15 mouse cellular contexts compared by ENCODE assay signal in genomic region chr3:58487121-58487520, GRCm38 (mm10). TPM values are rescaled to one million over a fixed set of nuclear protein-coding genes. Genes with fewer than 3 reads are reported as not detected.
DNase-seq lines count a peak whose midpoint lies in the region; ATAC-seq and TF ChIP-seq lines count a peak whose summit lies in the region.
"Had no signal": no experiment of that assay in that cellular context is flagged by ENCODE, and none has a peak within 500 bp of the region (broad histone marks: within the 10 kb centered on the region; RNA-seq: fewer than 3 reads in every experiment).

No protein-coding gene starts in this region.

- intact Hi-C loops in left cerebral cortex, adult 2 months (cut with DNase I) = no loop called here
- intact Hi-C loops in left cerebral cortex, postnatal 25 days (cut with DNase I) = loop anchor here (10.0 kb wide), 1 partner anchor 812 kb away; no protein-coding TSS in a partner anchor

- no peak for ATAC-seq in Patski
- ATAC-seq in neutrophil, adult 5-6 weeks (ENCODE audit: extremely low read depth, insufficient number of reproducible peaks, low FRiP score, poor library complexity, severe bottlenecking) = 0 out of 2 replicates have a peak, but pooled peaks have one; percentile 34
- ATAC-seq: forebrain, postnatal 0 days had no signal

- no peak for DNase-seq in left cerebral cortex, adult 2 months (ENCODE audit: extremely low spot score in 1 of 2, low spot score in 2 of 2)
- no peak for DNase-seq in left cerebral cortex, postnatal 25 days (ENCODE audit: low spot score in 2 of 2)
- no peak for DNase-seq in Patski (ENCODE audit: low read depth, low spot score)
- DNase-seq in right cerebral cortex, adult 2 months (ENCODE audit: low spot score in 2 of 2) = no peak
- no peak for DNase-seq in heart, postnatal 4 days
- DNase-seq: cerebellum, adult 8-10 months; forebrain, postnatal 0 days; kidney, postnatal 25 days; lung, adult 2 months; right cerebral cortex, postnatal 25 days had no signal

- H3K4me3 ChIP-seq in left cerebral cortex, adult 2 months = no peak overlapping the region
- H3K4me3 ChIP-seq in E14TG2a.4 (replicated peaks; ENCODE audit: low read length) = no peak overlapping the region
- H3K4me3 ChIP-seq: hindbrain, embryonic 15.5 days; limb, embryonic 12.5 days; myocyte had no signal

- H3K9me3 ChIP-seq in E14TG2a.4 (ENCODE audit: low read length) = peaks cover 30% of the 10 kb centered on the region
- H3K9me3 ChIP-seq: hindbrain, embryonic 15.5 days; limb, embryonic 12.5 days had no signal

- in situ Hi-C loops in Patski (cut with MboI; ENCODE audit: low pct_unique_long_range_greater_than_20kb) = no loop called here

- CTCF ChIA-PET in Patski (lab: Charles Lee) = interaction anchor here (1.1 to 6.7 kb wide), 7 partner anchors 16 to 350 kb away, joined by 3 to 64 read pairs (median 4); no protein-coding TSS in a partner anchor

- peak; percentile 18 for TF ChIP-seq CTCF in left cerebral cortex, adult 2 months (IDR thresholded peaks at IDR 0.05)
- TF ChIP-seq CTCF in E14TG2a.4 (conservative IDR thresholded peaks at IDR 0.05; ENCODE audit: low read length) = peak; percentile 49
- TF ChIP-seq CTCF in Patski (IDR thresholded peaks at IDR 0.05) = peak; percentile 80

- POLR2A ChIA-PET in Patski (lab: Charles Lee) = interaction anchor here (0.6 kb wide), 1 partner anchor 62 kb away, joined by 5 read pairs; no protein-coding TSS in a partner anchor

- H3K4me1 ChIP-seq in E14TG2a.4 (replicated peaks; ENCODE audit: low read depth, low read length) = no peaks in the 10 kb centered on the region
- H3K4me1 ChIP-seq: hindbrain, embryonic 15.5 days; limb, embryonic 12.5 days had no signal

- H3K27me3 ChIP-seq in E14TG2a.4 (ENCODE audit: insufficient read depth, low read length) = no peaks in the 10 kb centered on the region
- H3K27me3 ChIP-seq in Patski = no peaks in the 10 kb centered on the region
- H3K27me3 ChIP-seq: hindbrain, embryonic 15.5 days; limb, embryonic 12.5 days had no signal

- H3K36me3 ChIP-seq in E14TG2a.4 (ENCODE audit: insufficient read depth, low read length) = 0 out of 2 replicates have a peak, but pooled peaks cover 4% of the 10 kb centered on the region
- H3K36me3 ChIP-seq: hindbrain, embryonic 15.5 days; limb, embryonic 12.5 days had no signal

- no peak overlapping the region for H3K27ac ChIP-seq in left cerebral cortex, adult 2 months
- H3K27ac ChIP-seq: hindbrain, embryonic 15.5 days; limb, embryonic 12.5 days had no signal

RNA-seq across cellular contexts. Expression of gene Eif2a, which starts 38.5 kb away (rescaled TPM):
- total RNA-seq in left cerebral cortex, adult 2 months (2021) = 10 to 100 TPM; 40.5 to 43.3 TPM
- total RNA-seq in left cerebral cortex, postnatal 25 days (2021) = 10 to 100 TPM; 40.8 to 42.2 TPM
- polyA plus RNA-seq in Patski (2021) = 85.4 TPM
- total RNA-seq in neutrophil, adult 5-6 weeks (2017) = 33.6 and 43.1 TPM in 2 replicates
- 10 to 100 TPM; 40.9 to 42.8 TPM for total RNA-seq in heart, postnatal 4 days (2021)

RNA-seq across cellular contexts. Expression of gene Serp1, which starts 38.6 kb away (rescaled TPM):
- 10 to 100 TPM; 20.0 to 21.0 TPM for total RNA-seq in left cerebral cortex, adult 2 months (2021)
- total RNA-seq in left cerebral cortex, postnatal 25 days (2021) = 10 to 100 TPM; 23.4 to 25.4 TPM
- 107 TPM for polyA plus RNA-seq in Patski (2021)
- 375 and 392 TPM in 2 replicates for total RNA-seq in neutrophil, adult 5-6 weeks (2017)
- 10 to 100 TPM; 25.6 to 26.7 TPM for total RNA-seq in heart, postnatal 4 days (2021)

Comparison
In these comparisons a context has a peak if more than half of its experiments do, and no peak if none do; other contexts are left out.
1. CTCF ChIP-seq: peak in every context shown above with its lines; median percentile 80 in Patski; 49 in E14TG2a.4; 18 in left cerebral cortex, adult 2 months.
2. RNA of gene Serp1, which starts 38.6 kb away (total RNA-seq): 375 to 392 TPM in neutrophil, adult 5-6 weeks; 25.6 to 26.7 TPM in heart, postnatal 4 days, 23.4 to 25.4 TPM in left cerebral cortex, postnatal 25 days and 20.0 to 21.0 TPM in left cerebral cortex, adult 2 months; every median in the first group is over 10 times any median in the second.